Mouse (Mus musculus): ENCODE results near the gene Ugt1a5.
"Not testable (repeated sequence)": the region's sequence is repeated elsewhere in the genome, so short reads cannot be mapped to it uniquely, and the experiment has no call there.

DNA sequence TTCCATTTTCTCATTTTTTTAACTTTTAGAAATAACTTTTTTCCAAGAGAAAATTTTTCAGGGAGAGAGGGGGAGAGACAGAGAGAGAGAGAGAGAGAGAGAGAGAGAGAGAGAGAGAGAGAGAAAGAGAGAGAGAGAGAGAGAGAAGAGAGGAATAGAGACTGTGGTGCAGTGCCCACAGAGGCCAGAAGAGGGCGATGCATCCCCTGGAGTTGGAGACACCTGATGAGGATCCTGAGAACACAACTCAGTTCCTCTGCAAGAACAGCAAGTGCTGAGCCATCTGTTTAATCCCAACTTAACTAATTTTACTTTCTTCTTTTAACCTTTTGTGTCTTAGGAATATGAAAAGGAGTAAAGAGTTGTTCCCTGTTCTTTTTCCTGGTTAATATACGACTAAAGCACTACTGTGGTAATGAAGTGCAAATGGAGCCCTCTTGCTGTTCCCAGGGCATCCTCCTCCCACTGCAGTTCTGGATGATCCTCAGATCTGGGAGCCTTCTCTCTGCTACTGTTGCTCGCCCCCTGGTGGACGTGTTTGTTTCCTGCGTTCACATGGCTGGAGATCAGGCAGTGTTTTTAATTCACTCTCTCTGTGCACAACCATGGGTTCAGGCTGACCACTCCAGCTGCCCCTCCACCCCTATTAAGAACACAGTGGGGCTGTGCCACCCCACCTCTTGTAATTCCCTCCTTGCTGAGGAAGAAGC lies 21.7 kb upstream of the Ugt1a5 start:
- not testable (repeated sequence) for TF ChIP-seq TCF12 (IDR thresholded peaks at IDR 0.05; ENCODE audit: insufficient read depth, poor library complexity, severe bottlenecking); USF1 (IDR thresholded peaks at IDR 0.05; ENCODE audit: low read depth)

All from myocyte (in vitro differentiated cells).